Mouse (Mus musculus): ENCODE results near the gene Nudt13.

DNA sequence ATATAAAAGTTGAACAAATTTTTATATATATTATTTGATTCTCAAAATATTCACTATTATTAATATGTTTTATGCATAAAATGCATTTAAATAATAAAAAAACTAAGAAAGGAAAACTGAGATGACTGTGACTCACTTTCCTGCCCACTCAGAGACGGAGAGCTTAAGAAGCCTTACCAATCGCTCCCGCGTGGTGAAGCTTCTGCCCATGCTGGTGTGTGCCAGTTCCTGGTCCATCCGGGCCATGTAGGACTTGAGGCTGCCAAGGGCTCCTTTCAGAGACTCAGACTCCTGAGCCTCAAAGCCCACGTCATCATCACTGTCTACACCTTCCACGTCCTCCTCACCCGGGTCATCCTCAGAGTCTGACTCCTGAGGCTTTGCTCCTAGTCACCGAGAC lies 29.7 kb downstream of the Nudt13 start:
- no peak for TF ChIP-seq GATA1 (IDR thresholded peaks at IDR 0.05; ENCODE audit: low read length)
- TF ChIP-seq TAL1 (IDR thresholded peaks at IDR 0.05; ENCODE audit: low read length) = no peak
